Mouse (Mus musculus) T-helper 17 cell (primary cell): Measurements from ENCODE around the gene Ntmt1.

ENCODE experiments used
- in situ Hi-C, 2 experiments: fragments of 300-600 bp; cut with MboI, MseI; formaldehyde crosslinking; loops; 1 replicate in 1 of 2; 2 replicates in 1 of 2; pipeline ENCODE4 v1.15.1; 2025; ENCODE audit warnings: high pct_unique_total_duplicates in 2 of 2

Ntmt1 gene

GRCm38 (mm10) chr2:30822460-30822859 lies 14.8 kb downstream of the Ntmt1 start:
- in situ Hi-C loops: loop anchor here in 1 of 2 experiments (10.0 kb wide), 1 partner anchor 758 kb away; no protein-coding TSS in a partner anchor

- in situ Hi-C loops: loop anchor here in 1 of 2 experiments (10.0 kb wide), 1 partner anchor 759 kb away; no protein-coding TSS in a partner anchor
Measured at GRCm38 (mm10) chr2:30823385-30824153, 15.9 kb downstream of the Ntmt1 start.

GRCm38 (mm10) chr2:30826825-30827748 lies 19.5 kb downstream of the Ntmt1 start:
- in situ Hi-C loops: loop anchor here in 1 of 2 experiments (5.0 to 10.0 kb wide), 2 partner anchors 105 to 762 kb away; no protein-coding TSS in a partner anchor

GRCm38 (mm10) chr2:30827749-30828475 lies 20.3 kb downstream of the Ntmt1 start:
- in situ Hi-C loops: loop anchor here in 1 of 2 experiments (5.0 to 10.0 kb wide), 2 partner anchors 104 to 763 kb away; no protein-coding TSS in a partner anchor

GRCm38 (mm10) chr2:30829315-30829714 lies 21.7 kb downstream of the Ntmt1 start:
- in situ Hi-C loops: loop anchor here in 1 of 2 experiments (5.0 to 10.0 kb wide), 2 partner anchors 103 to 765 kb away; no protein-coding TSS in a partner anchor

GRCm38 (mm10) chr2:30830283-30830795 lies 22.7 kb downstream of the Ntmt1 start, which contains the start of gene Asb6:
Gene Asb6 (minus strand): TSS chr2:30830333.
- in situ Hi-C loops: no loop called here

- in situ Hi-C loops: no loop called here
Measured at GRCm38 (mm10) chr2:30833644-30834043, 26.0 kb downstream of the Ntmt1 start.

- in situ Hi-C loops: no loop called here
Measured at GRCm38 (mm10) chr2:30834373-30835022, 26.9 kb downstream of the Ntmt1 start, which contains the start of gene Prrx2. Gene Prrx2 (plus strand): TSS chr2:30834972.

- in situ Hi-C loops: no loop called here
Measured at GRCm38 (mm10) chr2:30836238-30836990, 28.8 kb downstream of the Ntmt1 start.

- in situ Hi-C loops: no loop called here
Measured at GRCm38 (mm10) chr2:30842615-30843014, 35.0 kb downstream of the Ntmt1 start.

GRCm38 (mm10) chr2:30845152-30846070 lies 37.8 kb downstream of the Ntmt1 start:
- in situ Hi-C loops: no loop called here

GRCm38 (mm10) chr2:30846236-30846635 lies 38.6 kb downstream of the Ntmt1 start:
- in situ Hi-C loops: no loop called here

GRCm38 (mm10) chr2:30846723-30847122 lies 39.1 kb downstream of the Ntmt1 start:
- in situ Hi-C loops: no loop called here

- in situ Hi-C loops: no loop called here
Measured at GRCm38 (mm10) chr2:30848184-30848583, 40.6 kb downstream of the Ntmt1 start.

- in situ Hi-C loops: no loop called here
Measured at GRCm38 (mm10) chr2:30850581-30850980, 43.0 kb downstream of the Ntmt1 start.

GRCm38 (mm10) chr2:30852771-30853313 lies 45.2 kb downstream of the Ntmt1 start:
- in situ Hi-C loops: no loop called here

- in situ Hi-C loops: no loop called here
Measured at GRCm38 (mm10) chr2:30857076-30857475, 49.5 kb downstream of the Ntmt1 start.

GRCm38 (mm10) chr2:30859782-30860181 lies 52.2 kb downstream of the Ntmt1 start:
- in situ Hi-C loops: no loop called here
